Mouse (Mus musculus): Measurements from ENCODE around the gene Pfkfb2.

GRCm38 (mm10) chr1:130716218-130716512 is 12.9 kb downstream of the Pfkfb2 start:
- TF ChIP-seq CTCF (IDR thresholded peaks at IDR 0.05; ENCODE audit: low read depth) (no peak), EP300 (IDR thresholded peaks at IDR 0.05; ENCODE audit: low read depth) (no peak)

Measured in liver, embryonic 14.5 days (tissue).